Mouse (Mus musculus) midbrain, embryonic 16.5 days (tissue): ENCODE results near the gene Pecr. TPM values are rescaled to one million over a fixed set of nuclear protein-coding genes. Genes with fewer than 3 reads are reported as not detected.
A peak's percentile ranks its signal among the peaks of the same experiment; 100 is the strongest.
"Not testable (repeated sequence)": the region's sequence is repeated elsewhere in the genome, so short reads cannot be mapped to it uniquely, and the experiment has no call there.

Experiments
- ATAC-seq: fragments of 200-750 bp; cut with Nextera tagmentation; 2 replicates; pipeline ENCODE4 v1.8.0; 2017; ENCODE audit warnings: moderate TSS enrichment
- H3K27ac ChIP-seq: fragments of 300-500 bp; sonication (generic); 2 replicates; pipeline ENCODE4 v1.5.1; 2014; ENCODE audit warnings: mild to moderate bottlenecking, low read length, mixed read lengths
- H3K27me3 ChIP-seq: fragments of 300-500 bp; sonication (generic); 2 replicates; pipeline ENCODE4 v1.6.1; 2014; ENCODE audit warnings: low read depth, low read length, mixed read lengths; ENCODE audit not compliant: control insufficient read depth, insufficient read depth
- H3K36me3 ChIP-seq: fragments of 300-500 bp; sonication (generic); 2 replicates; pipeline ENCODE4 v1.6.1; 2014; ENCODE audit warnings: mild to moderate bottlenecking, low read length, moderate library complexity, mixed read lengths; ENCODE audit not compliant: control insufficient read depth, insufficient read depth
- H3K4me1 ChIP-seq: fragments of 300-500 bp; sonication (generic); 2 replicates; pipeline ENCODE4 v1.6.1; 2014; ENCODE audit warnings: mild to moderate bottlenecking, low read length, mixed read lengths; ENCODE audit not compliant: control insufficient read depth, insufficient read depth
- H3K4me2 ChIP-seq: fragments of 300-500 bp; sonication (generic); 2 replicates; pipeline ENCODE4 v1.6.1; 2014; ENCODE audit warnings: mild to moderate bottlenecking, low read length, mixed read lengths
- H3K4me3 ChIP-seq: fragments of 300-500 bp; sonication (generic); 2 replicates; pipeline ENCODE4 v1.5.1; 2014; ENCODE audit warnings: low read depth, mild to moderate bottlenecking, low read length, moderate library complexity, mixed read lengths
- H3K9ac ChIP-seq: fragments of 300-500 bp; sonication (generic); 2 replicates; pipeline ENCODE4 v1.6.1; 2014; ENCODE audit warnings: low read depth, low read length, mixed read lengths
- H3K9me3 ChIP-seq: fragments of 300-500 bp; sonication (generic); replicated peaks from 2 replicates; pipeline ENCODE4 v1.6.1; 2014; ENCODE audit warnings: mild to moderate bottlenecking, low read length, mixed read lengths; ENCODE audit not compliant: control insufficient read depth, poor library complexity, severe bottlenecking
- WGBS: fragments of 180-500 bp; shearing (Covaris S2); extraction: QIAGEN DNeasy Blood & Tissue Kit; methylation state at CpG from one replicate; pipeline ENCODE4 v1.1.7; 2014; 5-methylcytosine and 5-hydroxymethylcytosine counted together
- polyA plus RNA-seq: library from polyadenylated mRNA; unstranded; fragments of >200 nt; fragmentation: Nextera tagmentation; extraction: Ambion mirVana; gene quantifications from 2 replicates; pipeline ENCODE4 v1.2.1, GENCODE M21; 2015

Gene Pecr
- polyA plus RNA-seq, 1 experiment from 2014 or later = 8.3 TPM

DNA sequence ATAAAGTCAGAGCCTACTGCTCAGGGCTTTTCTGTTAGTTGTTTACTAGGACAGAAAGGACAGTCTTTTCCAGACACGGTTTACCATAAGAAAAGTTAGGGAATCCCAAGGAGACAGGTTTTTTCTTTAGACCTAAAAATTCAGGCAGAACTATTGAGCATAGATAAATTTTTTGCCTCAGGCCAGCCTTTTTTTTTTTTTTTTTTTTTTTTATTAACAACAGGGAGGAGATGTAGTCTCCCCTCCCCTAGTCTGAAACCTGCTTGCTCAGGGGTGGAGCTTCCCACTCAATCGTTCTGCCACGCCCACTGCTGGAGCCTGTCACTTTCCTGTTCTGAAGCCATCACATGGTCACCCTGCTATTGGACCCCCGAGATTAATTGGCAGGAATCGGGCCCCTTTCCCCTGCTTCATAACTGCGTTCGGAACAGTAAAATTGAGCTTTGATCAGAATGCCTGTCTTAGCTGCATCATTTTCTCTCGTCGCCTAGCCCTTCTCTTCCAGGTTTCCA is 35.8 kb downstream of the Pecr start:
- H3K9ac ChIP-seq, H3K4me2 ChIP-seq, H3K27ac ChIP-seq, H3K27me3 ChIP-seq, ATAC-seq, H3K4me3 ChIP-seq, H3K4me1 ChIP-seq, H3K36me3 ChIP-seq, H3K9me3 ChIP-seq: not testable (repeated sequence)
- WGBS = 48% methylated on average over 9 of the region's 9 CpGs

DNA sequence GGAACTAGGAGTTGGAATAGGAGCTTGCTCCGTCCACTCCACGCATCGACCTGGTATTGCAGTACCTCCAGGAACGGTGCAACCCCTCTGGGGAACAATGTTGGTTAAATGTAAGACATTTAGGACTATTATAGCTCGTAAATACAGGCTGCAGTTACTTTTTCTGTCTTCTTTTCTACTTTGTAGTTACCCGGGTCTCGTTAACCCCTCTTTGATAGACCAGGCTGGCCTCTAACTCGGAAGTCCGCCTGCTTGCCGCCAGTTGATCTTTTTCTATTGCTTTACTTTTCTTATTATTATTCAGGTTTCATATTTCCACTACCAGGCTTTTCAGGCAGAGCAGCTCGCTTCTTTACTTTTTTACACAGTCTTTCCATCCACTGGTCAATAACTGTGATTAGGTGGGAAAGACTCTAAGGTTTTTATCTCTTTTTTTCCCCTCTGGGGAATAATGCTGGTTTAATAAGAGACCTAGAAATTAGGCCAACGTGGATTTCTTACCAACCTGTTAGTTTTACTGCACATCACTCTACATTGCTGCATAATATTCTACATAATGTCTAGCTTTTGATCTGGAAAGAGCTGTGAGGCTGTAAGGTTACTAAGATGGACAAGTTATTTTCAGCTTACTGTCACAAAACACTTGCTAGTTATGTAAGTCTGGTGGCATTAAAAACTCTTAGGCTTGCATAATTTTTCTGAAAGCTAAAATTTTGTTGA is 39.6 kb downstream of the Pecr start:
- H3K4me3 ChIP-seq = peak overlapping the region; percentile 51
- under 1% methylated on average over 12 of the region's 12 CpGs for WGBS
- no peaks in the 10 kb centered on the region for H3K36me3 ChIP-seq
- H3K27me3 ChIP-seq = no peaks in the 10 kb centered on the region
- no peaks in the 10 kb centered on the region for H3K9me3 ChIP-seq
- H3K9ac ChIP-seq = peak overlapping the region; percentile 89
- H3K4me1 ChIP-seq = 0 out of 2 replicates have a peak, but pooled peaks cover 3% of the 10 kb centered on the region
- peak overlapping the region; percentile 97 for H3K27ac ChIP-seq
- H3K4me2 ChIP-seq = peak overlapping the region; percentile 51
- peak; percentile 79; the same call in 1 of the 2 replicates for ATAC-seq

DNA sequence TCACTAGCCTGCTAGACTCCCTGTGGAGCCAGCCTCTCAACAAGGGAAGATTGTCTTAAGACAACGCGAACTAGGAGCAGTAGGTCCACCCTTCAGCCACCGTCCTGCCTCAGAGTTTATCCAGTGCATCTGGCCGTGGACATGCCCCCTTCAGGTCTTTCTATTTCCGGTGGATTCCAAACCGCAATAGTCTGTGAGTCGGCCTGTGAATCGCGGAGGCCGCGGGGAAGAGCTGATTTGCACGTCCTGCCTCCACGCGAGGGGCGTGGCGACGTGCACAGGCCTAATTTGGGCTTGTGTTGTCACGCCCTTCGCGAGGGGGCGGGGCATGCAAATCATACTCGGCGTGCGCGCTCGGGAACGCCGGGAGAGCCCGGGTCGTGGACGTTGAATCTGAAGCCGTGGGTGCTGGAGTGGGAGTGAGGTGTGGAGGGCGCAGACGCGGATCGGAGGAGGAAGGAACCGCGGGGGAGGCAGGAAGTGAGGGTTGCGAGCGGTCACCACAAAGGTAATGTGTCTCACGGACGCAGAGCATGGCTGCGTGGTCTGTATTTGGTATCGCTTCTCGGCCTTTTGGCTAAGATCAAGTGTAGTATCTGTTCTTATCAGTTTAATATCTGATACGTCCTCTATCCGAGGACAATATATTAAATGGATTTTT is 40.3 kb downstream of the Pecr start:
- Histone ChIP-seq H3K4me3 (peak overlapping the region; percentile 51), H3K4me2 (peak overlapping the region; percentile 51), H3K36me3 (no peaks in the 10 kb centered on the region), H3K27ac (peak overlapping the region; percentile 97), H3K9ac (peak overlapping the region; percentile 89), H3K4me1 (0 out of 2 replicates have a peak, but pooled peaks cover 3% of the 10 kb centered on the region), H3K27me3 (no peaks in the 10 kb centered on the region), H3K9me3 (no peaks in the 10 kb centered on the region)
- ATAC-seq = peak; percentile 95
- under 1% methylated on average over 47 of the region's 47 CpGs for WGBS

DNA sequence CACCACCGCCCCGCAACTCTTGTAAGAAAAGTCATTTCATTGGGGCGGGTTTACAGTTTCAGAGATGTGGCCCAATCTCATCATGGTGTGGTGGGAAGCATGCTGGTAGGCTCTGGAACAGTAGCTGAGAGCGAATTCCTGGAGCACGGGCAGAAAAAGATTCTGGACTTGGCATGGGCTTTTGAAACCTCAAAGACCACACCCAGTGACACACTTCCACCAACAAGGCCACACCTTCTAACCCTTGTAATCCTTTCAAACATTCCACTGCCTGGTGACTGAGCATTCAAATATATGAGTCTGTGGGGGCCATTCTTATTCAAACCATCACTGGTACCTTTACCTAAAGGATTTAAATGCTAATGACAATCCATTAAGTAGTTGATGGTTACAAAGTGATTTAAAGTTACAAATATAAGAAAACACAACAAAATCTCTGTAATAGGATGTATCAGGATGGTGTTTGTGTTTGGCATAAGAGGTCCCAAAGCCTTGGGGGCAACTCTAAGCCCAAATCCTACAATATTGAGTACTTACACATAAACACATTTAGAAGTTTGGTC is 41.5 kb downstream of the Pecr start:
- peaks cover 3% of the 10 kb centered on the region; the same call in 1 of the 2 replicates for H3K4me1 ChIP-seq
- no peaks in the 10 kb centered on the region for H3K36me3 ChIP-seq
- no peak overlapping the region for H3K4me3 ChIP-seq
- H3K27me3 ChIP-seq = no peaks in the 10 kb centered on the region
- H3K9ac ChIP-seq = no peak overlapping the region
- H3K27ac ChIP-seq = no peak overlapping the region
- ATAC-seq = no peak
- no peak overlapping the region for H3K4me2 ChIP-seq
- no peaks in the 10 kb centered on the region for H3K9me3 ChIP-seq
- WGBS = 89% methylated on average over 5 of the region's 5 CpGs

DNA sequence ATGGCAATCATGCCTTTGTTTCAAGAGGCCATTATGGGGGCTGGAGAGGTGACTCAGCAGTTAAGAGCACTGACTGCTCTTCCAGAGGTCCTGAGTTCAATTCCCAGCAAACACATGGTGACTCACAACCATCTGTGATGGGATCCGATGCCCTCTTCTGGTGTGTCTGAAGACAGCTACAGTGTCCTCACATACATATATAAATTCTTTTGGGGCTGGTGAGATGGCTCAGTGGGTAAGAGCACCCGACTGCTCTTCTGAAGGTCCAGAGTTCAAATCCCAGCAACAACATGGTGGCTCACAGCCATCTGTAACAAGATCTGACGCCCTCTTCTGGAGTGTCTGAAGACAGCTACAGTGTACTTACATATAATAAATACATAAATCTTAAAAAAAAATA is 45.0 kb downstream of the Pecr start:
- not testable (repeated sequence) for H3K4me1 ChIP-seq, H3K4me2 ChIP-seq, H3K4me3 ChIP-seq, H3K27me3 ChIP-seq, H3K27ac ChIP-seq, ATAC-seq, H3K36me3 ChIP-seq, H3K9ac ChIP-seq, H3K9me3 ChIP-seq
- WGBS = 84% methylated on average over 3 of the region's 3 CpGs

DNA sequence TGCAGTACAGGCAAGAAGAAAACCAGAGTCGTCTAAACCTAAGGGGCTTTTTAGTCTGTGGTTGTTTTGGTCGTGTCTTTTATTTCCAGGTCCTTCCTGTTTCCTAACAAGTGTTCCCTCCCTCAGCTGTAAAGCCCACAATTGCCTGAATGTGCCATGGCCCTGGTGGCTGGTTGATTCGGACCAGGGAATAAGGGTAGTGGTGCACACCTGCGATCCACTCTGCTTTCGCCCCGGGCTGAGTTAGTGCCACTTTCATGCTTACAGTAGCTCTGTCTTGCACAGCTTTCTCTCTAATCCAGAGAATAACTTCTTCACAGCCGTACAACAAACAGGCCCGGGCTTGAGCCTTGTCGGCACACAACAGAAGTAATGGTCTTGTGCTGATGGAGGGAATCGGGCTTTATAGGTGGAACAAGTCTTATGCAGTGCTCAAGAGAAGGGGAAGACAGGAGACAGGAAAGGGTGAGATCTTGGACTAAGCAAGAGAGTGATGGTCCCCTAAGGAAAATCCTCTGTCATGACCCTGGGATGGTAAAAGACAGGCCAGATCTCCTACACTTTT is 46.0 kb downstream of the Pecr start:
- no peak for ATAC-seq
- Histone ChIP-seq H3K4me2 (no peak overlapping the region), H3K27me3 (no peaks in the 10 kb centered on the region; the same call in 1 of the 2 replicates), H3K4me1 (peaks cover 8% of the 10 kb centered on the region), H3K9me3 (no peaks in the 10 kb centered on the region), H3K36me3 (no peaks in the 10 kb centered on the region), H3K9ac (no peak overlapping the region), H3K4me3 (no peak overlapping the region), H3K27ac (no peak overlapping the region)
- 72% methylated on average over 10 of the region's 10 CpGs for WGBS

DNA sequence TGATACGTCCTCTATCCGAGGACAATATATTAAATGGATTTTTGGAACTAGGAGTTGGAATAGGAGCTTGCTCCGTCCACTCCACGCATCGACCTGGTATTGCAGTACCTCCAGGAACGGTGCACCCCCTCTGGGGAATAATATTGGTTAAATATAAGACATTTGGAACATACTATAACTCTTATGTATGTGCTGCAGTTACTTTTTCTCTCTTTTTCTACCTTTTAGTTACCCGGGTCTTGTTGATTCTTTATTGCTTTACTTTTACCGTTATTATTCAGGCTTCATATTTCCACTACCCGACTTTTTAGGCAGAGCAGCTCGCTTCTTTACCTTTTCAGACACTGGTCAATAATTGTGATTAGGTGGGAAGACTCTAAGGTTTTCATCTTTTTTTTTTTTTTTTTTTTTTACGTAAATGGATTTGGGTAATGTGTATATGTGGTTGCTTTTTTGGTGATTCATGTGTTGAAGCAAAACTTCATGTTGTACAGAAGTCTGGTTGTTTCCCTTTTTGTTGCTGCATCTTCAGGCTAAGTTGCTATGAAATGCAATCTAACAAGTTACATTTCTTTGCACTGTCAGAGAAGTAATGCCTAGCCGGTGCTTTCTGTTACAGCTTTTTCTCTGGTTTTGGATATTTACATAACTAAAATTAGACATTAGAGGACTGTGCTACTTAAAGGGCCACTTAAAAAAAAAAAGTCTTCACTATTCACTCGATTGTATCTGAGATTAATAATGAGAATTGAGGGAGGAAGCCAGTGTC is 46.9 kb downstream of the Pecr start:
- no peak for ATAC-seq
- H3K4me3 ChIP-seq = peak overlapping the region; percentile 31
- H3K9me3 ChIP-seq = no peaks in the 10 kb centered on the region
- no peak overlapping the region for H3K9ac ChIP-seq
- 8% methylated on average over 11 of the region's 13 CpGs for WGBS
- peak overlapping the region; percentile 49 for H3K4me2 ChIP-seq
- H3K36me3 ChIP-seq = no peaks in the 10 kb centered on the region
- H3K4me1 ChIP-seq = peaks cover 8% of the 10 kb centered on the region
- no peaks in the 10 kb centered on the region; the same call in 1 of the 2 replicates for H3K27me3 ChIP-seq
- no peak overlapping the region for H3K27ac ChIP-seq

DNA sequence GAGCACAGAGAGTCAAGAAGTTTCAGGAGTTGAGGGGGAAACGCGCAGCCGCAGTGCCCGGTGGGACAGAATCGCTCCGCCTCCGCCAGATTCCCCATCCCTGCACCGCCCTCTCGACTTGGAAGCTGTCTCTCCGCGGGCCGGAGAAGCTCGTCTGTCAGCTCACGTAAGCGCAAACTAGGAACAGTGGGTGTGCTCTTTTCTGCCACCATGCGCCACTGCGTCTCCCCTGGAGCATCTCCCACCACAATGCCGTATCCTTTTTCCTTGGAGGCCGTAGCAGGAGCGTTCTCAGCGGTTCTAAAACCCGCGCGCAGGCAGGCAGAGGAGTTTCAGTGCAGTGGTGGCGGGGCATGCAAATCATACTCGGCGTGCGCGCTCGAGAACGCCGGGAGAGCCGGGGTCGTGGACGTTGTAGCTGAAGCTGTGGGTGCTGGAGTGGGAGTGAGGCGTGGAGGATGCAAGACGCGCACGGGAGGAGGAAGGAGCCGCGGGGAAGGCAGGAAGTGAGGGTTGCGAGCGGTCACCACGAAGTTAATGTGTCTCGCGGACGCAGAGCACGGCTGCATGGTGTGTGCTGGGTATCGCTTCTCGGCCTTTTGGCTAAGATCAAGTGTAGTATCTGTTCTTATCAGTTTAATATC is 47.6 kb downstream of the Pecr start:
- peak; percentile 92 for ATAC-seq
- WGBS = under 1% methylated on average over 34 of the region's 50 CpGs

More for the DNA sequence above, 47.6 kb downstream of the Pecr start:
- Histone ChIP-seq H3K4me2 (peak overlapping the region; percentile 64), H3K4me3 (peak overlapping the region; percentile 63), H3K9ac (peak overlapping the region; percentile 71), H3K27ac (peak overlapping the region; percentile 84)
- H3K4me1 ChIP-seq, H3K36me3 ChIP-seq, H3K27me3 ChIP-seq, H3K9me3 ChIP-seq: not testable (repeated sequence)
